8 mouse cellular contexts compared by ENCODE assay signal in genomic region chr11:59965227-59966101, GRCm38 (mm10). TPM values are rescaled to one million over a fixed set of nuclear protein-coding genes. Genes with fewer than 3 reads are reported as not detected.
DNase-seq lines count a peak whose midpoint lies in the region; ATAC-seq lines count a peak whose summit lies in the region.

No protein-coding gene starts in this region.

- H3K4me3 ChIP-seq in hindbrain, embryonic 13.5 days, result peak overlapping the region; percentile 42

- peaks cover 32% of the 10 kb centered on the region for H3K4me1 ChIP-seq in hindbrain, embryonic 13.5 days (replicated peaks)

- peak; percentile 87 for DNase-seq in Muller cell, postnatal 12 days (ENCODE audit: inconsistent ontology term)
- DNase-seq in cerebellum, postnatal 14 days, result peak; percentile 90 to 91
- DNase-seq in frontal cortex, postnatal 25 days (ENCODE audit: low spot score in 2 of 2), result peak; percentile 76 to 77
- peak; percentile 81 to 83 for DNase-seq in layer of hippocampus, postnatal 14 days (ENCODE audit: low spot score in 2 of 2)
- DNase-seq in lung, postnatal 10 days, result peak; percentile 90
- DNase-seq in ovary, postnatal 14 days (ENCODE audit: low spot score), result peak; percentile 81
- peak; percentile 68 for DNase-seq in thymus, postnatal 14 days

- H3K9me3 ChIP-seq in hindbrain, embryonic 13.5 days, result no peaks in the 10 kb centered on the region

- peak overlapping the region; percentile 86 for H3K4me2 ChIP-seq in hindbrain, embryonic 13.5 days

- H3K27me3 ChIP-seq in hindbrain, embryonic 13.5 days, result peaks cover 68% of the 10 kb centered on the region

- H3K27ac ChIP-seq in hindbrain, embryonic 13.5 days, result no peak overlapping the region

- ATAC-seq in hindbrain, embryonic 13.5 days (ENCODE audit: low FRiP score), result peak; percentile 68

- 25% methylated on average over 25 of the region's 25 CpGs for WGBS in hindbrain, embryonic 13.5 days

- H3K36me3 ChIP-seq in hindbrain, embryonic 13.5 days, result peaks cover 19% of the 10 kb centered on the region

- H3K9ac ChIP-seq in hindbrain, embryonic 13.5 days, result peak overlapping the region; percentile 67

RNA-seq across cellular contexts. Expression of gene Rasd1, which starts 0.7 kb away (rescaled TPM):
- 0.93 and 1.2 TPM in 2 replicates for polyA plus RNA-seq in hindbrain, embryonic 13.5 days (2015; fragmentation: Nextera tagmentation; extraction: Ambion mirVana)
- total RNA-seq in layer of hippocampus, postnatal 14 days (2021), result 10 to 100 TPM; 51.3 to 56.5 TPM

RNA-seq across cellular contexts. Expression of gene Med9, which starts 17.5 kb away (rescaled TPM):
- polyA plus RNA-seq in hindbrain, embryonic 13.5 days (2015; fragmentation: Nextera tagmentation; extraction: Ambion mirVana), result 33.9 and 34.1 TPM in 2 replicates
- 10 to 100 TPM; 30.2 to 31.9 TPM for total RNA-seq in layer of hippocampus, postnatal 14 days (2021)
